Mouse (Mus musculus): ENCODE results near the gene Jun.
A peak's percentile ranks its signal among the peaks of the same experiment; 100 is the strongest.

Gene Jun

GRCm38 (mm10) chr4:95023350-95023953 lies 28.6 kb downstream of the Jun start:
- no peak for DNase-seq

GRCm38 (mm10) chr4:95021649-95022637 lies 30.1 kb downstream of the Jun start:
- DNase-seq, result no peak

- DNase-seq, result no peak
These were observed 31.8 kb downstream of the Jun start for GRCm38 (mm10) chr4:95020201-95020600.

GRCm38 (mm10) chr4:95018221-95018620 lies 33.8 kb downstream of the Jun start:
- no peak for DNase-seq

GRCm38 (mm10) chr4:95012706-95013105 lies 39.3 kb downstream of the Jun start:
- no peak for DNase-seq

- DNase-seq, result no peak
These were observed 39.8 kb downstream of the Jun start for GRCm38 (mm10) chr4:95012256-95012655.

GRCm38 (mm10) chr4:95008175-95009057 lies 43.6 kb downstream of the Jun start:
- peak; percentile 59 for DNase-seq

- no peak for DNase-seq
These were observed 44.3 kb downstream of the Jun start for GRCm38 (mm10) chr4:95007759-95008158.

- DNase-seq, result no peak
These were observed 46.7 kb downstream of the Jun start for GRCm38 (mm10) chr4:95005251-95005830.

GRCm38 (mm10) chr4:95001043-95001775 lies 50.8 kb downstream of the Jun start:
- DNase-seq, result no peak

GRCm38 (mm10) chr4:95000147-95000546 lies 51.9 kb downstream of the Jun start:
- no peak for DNase-seq

- DNase-seq, result no peak
These were observed 52.8 kb downstream of the Jun start for GRCm38 (mm10) chr4:94999249-94999648.

Measured in cerebellum, adult 11 months (tissue).